Mouse (Mus musculus) right cerebral cortex, postnatal 25 days (tissue): Measurements from ENCODE around the gene Adck2.
A peak's percentile ranks its signal among the peaks of the same experiment; 100 is the strongest.

ENCODE experiments used
- DNase-seq: peaks from one replicate; pipeline ENCODE4 v3.0.0; 2022

Gene Adck2

DNA sequence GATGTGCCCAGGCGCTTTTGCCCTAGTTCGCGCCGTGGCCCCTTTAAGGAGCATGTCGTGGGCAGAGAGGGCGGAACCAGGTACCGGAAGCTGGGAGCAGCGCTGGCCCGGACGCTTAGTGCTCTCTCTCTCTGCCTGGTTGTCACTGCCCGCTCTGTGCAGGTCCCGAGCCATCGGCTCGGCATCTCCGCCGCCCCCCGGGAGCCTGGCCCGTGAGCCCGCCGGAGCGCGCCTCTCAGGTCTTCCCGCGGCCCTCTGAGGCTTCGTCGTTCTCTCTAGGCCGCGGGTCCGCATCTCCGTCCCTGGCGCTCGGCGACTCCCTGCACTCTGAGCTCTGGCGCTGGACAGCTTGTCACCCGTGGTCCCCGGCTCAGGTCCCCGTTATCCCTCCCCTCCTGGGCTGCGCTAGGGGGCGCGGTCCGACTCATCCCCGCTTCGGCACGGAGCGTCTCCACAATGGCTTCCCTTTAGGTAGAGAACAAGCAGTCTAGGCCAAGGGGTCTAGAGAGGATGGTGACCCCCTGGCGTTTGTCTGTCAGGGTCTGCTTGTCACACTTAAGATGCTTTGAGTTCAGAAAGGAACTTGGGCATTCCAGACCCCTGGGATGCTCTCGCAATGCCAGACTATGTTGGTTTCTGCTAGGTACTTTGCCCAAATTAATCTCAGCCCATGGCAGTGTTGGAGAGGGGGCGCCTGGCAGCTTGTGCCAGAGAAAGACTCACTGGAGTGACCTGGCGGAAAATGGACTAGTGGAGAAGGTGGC, at the start of gene Adck2:
TSS of gene Adck2 (plus strand) at position 83 of the 764 bp plus-strand sequence.
- peak; percentile 81 for DNase-seq

DNA sequence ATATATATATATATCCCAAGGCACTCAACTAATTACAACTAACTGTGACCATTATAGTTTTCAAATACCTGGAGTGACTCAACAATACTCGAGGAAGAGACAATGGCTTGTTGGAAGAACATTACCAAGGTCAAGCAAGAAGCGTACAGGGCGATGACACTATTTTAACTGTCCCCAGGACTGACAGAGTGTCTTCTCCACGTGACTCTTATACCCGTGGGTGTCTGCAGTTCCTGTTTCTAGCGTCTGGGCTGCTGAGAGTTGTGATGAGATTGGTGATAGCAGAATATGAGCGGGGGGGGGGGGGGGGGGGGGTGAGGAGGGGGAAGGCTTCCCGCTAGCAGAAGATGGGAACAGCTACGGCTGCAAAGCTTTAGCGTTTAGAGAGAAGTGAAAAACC, 46.9 kb upstream of the Adck2 start:
- no peak for DNase-seq

DNA sequence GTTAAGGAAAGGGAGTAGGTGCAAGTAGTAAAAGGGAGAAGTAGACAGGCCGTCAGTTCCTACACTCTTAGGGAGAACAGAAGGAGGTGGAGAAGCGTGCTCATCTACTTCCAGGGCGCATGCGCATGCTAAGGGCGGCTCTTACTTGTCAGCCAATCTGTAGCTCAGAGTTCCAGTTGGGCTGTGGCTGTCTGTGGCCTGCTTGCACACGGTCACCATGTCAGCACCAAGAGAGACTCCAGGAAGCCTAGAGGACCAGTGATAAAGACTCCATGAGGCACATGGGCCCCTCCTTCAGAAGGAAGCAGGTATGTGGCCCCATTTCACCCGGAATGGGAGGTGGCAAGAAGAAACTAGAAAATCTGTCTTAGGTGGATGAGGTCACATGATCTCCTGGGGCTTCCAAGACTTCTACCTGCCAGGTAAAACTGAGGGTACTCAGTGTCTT, 46.3 kb upstream of the Adck2 start:
- no peak for DNase-seq

DNA sequence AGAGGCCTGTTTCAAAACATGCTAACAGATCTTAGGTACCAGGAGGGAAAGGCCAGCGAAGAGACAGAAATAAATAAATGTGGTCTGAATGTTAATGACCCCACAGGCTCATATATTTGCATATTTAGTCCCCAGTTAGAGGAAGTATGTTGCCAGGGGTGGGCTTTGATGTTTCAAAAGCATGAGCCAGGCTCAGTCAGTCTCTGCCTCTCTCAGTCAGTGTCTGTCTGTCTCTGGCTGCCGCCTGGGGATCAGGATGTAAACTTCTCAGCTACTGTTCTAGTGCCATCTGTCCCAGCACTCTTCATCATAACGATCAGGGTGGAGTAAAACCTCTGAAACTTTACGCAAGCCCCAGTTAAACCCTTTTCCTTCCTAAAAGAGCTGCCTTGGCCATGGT, 45.9 kb upstream of the Adck2 start:
- DNase-seq: no peak

DNA sequence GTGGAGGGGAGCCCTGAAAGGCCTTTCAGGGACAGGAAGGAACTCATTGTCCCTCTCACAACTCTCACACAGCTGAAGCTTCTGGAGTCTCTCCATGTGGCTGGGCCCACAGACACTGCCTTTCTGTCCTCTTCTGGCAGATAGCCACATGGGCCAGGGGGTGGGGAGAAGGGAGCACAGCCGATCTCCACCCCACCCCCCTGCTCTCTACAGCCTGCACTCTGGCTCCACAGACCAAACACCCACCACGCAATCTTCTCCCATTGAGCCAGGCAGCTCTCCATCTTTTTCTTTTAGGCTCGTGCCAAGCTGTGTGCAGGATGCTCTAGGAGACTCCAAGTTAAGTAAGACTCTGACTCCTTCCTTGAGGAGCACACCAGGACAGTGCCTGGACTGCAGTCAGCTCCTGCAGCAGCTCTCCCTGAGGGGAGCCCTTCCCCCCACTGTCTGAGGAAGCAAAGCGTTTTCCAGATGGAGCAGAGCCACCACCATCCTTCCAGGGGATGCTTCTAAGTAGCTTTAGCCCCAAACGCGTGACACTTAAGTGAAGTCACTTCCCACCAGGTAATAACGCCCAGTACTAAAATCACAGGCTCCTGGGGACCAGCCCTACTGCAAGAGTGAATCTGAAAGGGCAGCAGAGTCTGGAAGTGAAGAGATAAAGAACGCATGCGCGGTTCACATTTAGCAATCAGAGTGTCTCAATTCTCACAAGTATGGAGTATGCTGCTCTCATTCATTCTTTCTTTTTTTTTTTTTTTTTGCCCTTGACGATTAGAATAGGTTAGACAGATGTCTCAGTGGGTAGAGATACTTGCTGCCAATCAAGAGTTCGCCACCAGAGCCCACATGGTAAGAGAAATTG, 44.8 kb upstream of the Adck2 start:
- peak; percentile 68 for DNase-seq

DNA sequence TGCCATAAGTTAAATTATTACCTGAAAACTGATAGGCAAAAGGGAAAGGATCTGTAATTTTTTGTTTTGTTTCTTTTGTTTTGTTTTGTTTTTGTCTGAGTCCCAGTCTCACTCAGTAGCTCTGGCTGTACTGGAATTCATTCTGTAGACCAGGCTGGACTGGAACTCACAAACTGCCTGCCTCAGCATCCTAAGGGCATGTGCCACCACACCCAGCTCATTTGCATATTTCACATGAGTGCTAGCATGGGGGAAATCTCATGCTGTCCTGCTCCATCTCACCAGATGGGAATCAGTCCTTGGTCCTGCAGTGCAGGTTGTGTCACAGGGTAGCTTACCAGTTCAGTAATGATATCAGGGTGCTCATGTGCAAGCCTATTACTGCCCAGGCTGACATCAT, 38.7 kb upstream of the Adck2 start:
- no peak for DNase-seq

DNA sequence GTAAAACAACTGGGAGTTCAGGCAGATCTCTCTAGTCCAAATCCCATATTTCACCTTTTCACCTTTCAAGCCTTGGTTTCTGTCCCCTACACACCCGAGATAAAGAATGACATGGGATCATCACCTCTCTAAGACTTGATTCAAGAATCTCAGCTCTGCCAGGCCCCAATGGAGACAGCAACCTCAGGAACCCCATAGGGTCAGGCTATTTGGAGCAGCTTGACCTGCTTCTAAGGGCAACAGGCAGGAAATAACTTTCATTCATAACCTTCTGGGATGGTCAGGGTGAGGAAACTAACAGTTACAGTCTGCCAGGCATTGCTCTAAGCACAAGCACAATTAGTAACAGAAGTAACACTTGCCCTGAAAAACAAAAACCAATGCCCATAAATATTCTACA, 37.1 kb upstream of the Adck2 start:
- no peak for DNase-seq

DNA sequence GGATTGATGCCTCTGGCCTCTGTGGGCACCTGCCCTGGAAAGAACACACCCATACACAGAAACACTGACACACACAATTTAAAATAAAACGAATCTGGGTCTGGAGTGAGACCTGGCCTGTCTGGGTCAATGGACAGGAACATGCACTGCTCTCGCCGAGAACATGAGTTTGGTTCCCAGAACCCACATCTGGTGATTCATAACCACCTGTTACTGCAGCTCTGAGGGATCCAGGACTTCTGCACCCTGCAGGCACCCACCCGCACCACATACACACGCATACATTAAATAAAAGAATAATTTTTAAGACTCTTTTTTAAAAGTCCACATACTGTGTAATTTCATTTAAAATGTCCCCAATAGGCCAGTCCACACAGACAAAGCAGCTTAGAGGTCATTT, 36.4 kb upstream of the Adck2 start:
- DNase-seq: no peak

DNA sequence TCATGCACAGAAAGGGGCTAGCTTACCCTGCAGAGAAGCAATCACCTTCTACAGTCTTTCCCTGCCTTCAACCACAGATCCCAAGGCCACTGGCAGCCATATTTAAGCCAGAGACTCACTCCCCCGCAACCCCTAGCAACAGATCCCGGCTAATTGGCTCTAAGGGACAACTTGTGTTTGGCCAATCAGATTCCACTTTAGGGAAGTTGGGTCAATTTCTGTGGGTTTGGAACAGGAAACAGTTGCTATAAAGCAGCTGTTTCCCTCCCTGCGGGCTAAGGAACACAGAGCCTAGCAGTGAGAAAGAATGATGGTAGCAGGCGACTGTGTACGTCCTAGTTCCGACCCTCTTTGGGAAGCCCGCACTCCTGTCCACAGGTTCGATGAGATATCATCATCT, 35.4 kb upstream of the Adck2 start:
- no peak for DNase-seq

DNA sequence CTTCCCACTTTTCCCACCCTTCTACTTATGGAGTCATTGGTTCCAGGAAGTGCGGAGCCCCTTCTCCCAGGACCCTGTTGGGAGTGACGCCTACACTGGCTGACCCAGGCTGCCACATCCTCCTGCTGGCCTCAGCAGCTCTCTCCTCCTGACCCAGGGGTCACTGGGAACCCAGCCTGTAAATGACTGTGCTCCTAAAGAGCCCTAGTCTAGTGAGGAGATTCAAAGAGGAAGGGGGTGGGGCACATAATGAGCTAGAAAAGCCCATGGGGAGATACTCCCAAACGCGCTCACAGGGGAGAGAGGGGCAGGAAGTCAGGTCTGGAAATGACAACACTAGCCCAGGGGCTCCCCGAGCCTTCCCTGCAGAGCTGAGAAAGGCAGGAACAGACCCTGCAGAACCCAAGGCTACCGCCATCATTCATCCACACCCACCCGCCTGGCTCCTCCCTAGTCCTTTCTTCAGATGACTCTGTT, 34.0 kb upstream of the Adck2 start:
- DNase-seq: no peak

DNA sequence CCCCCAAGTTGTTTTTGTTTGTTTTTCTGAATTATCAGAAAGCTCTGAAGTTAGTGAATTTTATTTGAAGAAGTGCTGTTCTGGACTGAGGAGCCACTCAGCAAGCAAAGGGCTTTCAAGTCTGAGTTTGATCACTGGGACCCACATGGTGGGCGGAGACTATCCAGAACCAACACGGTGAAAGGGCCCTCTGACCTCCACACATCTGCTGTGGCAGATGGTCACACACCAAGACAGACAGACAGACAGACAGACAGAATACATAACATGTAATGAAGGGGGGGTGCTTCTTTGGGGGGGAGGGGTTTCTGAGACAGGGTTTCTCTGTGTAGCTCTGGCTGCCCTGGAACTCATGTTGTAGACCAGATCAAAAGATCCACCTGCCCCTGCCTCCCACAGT, 33.1 kb upstream of the Adck2 start:
- DNase-seq: no peak

DNA sequence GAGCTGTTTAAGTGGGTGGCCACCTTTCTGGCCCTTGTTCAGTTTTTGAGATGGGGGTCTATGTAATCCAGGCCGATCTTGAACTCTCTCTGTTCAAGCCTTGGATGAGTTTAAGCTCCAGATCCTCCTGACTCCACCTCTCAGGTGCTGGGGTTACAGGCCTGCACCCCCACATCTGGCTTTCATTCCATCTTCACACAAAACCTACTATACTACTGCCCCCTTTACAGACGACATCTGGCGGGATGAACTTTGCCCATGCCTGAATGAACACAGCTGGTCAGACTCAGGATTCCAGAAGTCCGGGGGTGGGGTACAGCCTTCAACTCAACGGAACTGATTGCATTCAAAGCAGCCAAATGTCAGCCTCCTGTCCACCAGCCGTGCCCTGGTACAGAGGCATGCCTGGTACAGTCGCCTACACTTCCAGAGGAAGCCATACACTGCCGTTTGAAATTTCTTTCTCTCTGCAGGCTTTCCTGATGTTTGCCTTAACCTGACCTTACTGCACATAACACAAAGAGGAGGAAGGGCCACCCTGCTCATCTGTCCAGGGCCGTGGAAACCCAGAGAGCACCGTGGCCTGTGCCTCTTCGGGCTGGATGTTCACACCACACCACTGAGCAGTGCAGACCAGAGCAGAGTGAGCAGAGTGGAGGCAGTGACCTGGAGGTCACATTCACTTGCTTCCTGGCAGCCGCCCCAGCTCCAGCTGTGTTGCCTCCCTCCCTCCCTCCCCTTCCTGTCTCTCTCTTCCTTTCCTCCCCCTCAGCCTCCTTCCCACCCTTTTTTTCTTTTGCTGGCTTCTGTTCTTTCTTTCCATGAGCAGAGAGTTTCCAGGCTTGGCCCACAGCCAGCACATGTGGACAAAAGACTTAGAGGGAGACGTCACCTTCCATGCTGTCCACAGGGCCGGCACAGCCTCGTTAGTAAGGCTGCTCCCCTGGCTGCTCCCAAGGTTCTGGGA, 30.8 kb upstream of the Adck2 start:
- DNase-seq: no peak

DNA sequence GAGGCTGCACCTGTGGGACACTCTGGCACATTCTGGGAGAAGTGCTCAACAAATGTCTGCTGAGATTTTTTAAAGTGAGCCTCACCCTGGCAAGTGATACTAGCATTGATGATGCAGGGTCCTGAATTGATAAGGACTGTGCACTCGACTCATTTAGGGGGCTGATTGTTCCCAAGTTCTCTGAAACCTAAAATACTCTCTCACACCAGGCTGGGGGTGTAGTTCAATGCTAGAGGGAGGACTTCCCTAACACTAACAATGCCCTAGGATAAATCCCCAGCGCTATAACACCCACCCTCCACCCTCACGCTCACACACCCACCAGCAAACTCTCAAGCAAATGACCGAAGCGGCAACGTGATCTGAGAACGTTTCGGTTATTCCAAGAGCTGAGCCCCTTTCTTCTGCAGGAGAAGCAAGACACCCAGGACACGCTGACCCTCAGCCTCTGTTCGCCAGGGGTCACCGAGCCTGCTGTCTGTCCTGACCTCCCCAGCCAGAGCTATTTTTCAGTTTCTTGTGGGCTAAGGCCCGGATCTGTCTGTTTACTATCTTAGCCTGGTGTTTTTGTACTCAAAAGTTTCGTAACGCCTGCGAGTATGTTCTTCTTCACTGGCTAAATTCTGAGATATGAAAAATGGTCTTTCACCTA, 29.8 kb upstream of the Adck2 start:
- DNase-seq: no peak

DNA sequence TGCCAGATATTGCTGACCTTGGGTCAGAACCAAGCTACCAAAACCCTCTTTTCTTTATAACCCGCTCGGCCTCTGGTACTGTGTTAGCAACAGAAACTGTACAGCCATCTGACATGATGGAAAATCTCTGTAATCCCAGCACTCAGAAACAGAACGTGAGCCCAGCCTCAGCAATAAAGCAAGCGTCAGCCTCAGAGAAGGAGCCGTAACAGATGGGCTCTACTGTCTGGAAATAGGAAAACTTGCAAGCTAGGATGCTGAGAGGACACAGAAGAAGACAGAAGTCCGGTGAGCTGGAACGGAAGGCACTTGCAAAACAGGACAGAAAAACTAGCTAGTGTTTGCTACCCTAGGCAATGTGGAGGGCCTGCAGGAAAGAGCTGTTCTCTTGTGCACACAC, 28.2 kb upstream of the Adck2 start:
- DNase-seq: no peak

DNA sequence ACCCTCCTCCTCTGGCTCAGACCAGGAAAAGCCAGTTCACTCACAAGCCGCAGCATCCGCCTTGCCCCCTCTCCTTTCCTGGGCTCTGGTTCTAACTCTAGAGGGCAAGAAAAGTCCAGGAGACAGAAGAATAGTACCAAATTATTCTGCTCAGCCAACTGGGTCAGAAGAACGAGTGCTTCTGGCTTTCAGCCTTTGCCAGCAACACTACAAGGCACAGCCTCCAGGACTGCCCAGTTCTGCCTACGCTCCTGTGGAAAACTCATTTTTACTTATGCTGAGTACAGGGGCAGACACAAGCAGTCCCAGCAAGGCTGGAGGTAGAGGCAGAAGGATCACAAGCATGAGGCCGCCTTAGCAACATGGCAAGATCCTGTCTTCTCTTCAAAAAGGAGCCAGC, 25.6 kb upstream of the Adck2 start:
- DNase-seq: no peak

DNA sequence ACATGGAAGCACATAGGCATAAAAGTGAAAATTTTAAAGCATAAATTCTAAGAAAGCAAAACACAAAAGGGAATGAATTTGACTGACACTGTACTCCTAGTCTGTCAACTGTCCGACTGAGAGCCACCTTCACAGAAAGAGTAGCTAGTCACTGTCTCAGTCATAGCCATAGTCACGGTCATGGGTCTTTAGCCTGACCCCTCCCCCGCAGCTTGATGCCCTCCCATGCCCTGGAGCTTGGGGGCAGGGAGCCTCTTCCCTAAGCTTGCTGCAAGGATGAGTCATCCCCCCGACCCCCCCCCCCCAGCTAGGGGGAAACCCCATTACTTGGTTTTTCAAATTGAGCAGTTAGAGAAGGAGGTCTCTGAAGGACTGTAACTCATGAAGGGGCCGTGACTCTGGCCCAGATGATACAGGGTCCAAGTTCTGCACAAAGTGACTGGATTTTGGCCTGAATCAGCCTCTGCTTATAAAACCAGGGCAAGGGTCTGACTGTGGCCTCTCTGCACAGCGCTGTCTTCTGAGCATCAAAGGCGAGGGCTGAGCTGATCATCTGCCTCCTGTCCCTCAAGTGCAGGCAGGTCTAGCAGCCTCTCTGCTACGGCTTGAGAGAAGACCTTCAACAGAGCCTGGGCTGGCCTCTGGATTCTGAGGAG, 21.6 kb upstream of the Adck2 start:
- DNase-seq: no peak

DNA sequence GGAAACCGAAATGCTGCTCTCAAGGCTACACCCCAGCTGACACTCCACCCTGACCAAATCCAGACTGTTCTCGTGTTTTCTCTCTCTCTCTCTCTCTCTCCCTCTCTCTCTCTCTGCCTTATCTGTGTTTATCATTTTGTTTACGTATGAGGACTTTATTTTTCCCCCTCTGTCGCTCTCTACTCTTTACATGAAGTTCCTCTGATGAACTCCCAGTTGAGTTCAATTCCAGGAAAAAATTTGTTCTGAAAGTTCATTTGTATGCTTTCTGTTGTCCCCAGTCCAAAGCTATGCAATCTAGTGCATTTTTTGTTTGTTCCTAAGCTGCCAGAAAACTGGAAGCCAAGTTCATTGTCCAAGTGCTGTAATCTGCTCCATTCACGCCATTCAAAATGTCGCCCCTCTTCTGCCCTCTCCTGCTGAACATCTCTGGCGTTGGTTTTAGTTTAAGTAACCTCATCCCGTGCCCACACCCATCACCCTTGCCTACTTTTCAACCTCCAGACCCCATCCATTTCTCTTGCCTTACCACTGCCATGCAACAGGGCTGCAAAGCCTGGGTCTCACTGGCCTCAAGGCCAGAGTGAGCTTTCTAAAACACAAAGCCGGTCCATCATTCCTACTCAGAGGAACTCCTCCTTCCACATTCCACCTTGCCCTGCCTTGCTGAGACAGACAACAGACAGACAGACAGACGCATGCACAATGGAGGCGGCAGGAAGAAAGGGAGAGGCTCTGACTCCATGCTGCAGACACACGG, 18.6 kb upstream of the Adck2 start:
- DNase-seq: no peak

DNA sequence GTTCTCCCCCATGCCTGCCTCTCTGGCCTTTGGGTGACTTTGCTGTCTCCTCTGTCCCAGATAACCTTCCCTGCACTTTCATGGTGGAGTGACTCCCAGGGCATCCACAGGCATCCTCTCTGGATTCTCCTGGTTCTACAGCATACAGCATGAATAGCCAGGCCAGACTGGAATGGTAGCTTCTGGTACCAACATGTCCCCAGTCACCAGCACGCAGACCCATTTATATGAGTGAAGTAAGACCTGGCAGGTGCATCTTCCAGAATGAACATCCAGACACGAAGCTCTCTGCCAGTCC, 18.1 kb upstream of the Adck2 start:
- no peak for DNase-seq

DNA sequence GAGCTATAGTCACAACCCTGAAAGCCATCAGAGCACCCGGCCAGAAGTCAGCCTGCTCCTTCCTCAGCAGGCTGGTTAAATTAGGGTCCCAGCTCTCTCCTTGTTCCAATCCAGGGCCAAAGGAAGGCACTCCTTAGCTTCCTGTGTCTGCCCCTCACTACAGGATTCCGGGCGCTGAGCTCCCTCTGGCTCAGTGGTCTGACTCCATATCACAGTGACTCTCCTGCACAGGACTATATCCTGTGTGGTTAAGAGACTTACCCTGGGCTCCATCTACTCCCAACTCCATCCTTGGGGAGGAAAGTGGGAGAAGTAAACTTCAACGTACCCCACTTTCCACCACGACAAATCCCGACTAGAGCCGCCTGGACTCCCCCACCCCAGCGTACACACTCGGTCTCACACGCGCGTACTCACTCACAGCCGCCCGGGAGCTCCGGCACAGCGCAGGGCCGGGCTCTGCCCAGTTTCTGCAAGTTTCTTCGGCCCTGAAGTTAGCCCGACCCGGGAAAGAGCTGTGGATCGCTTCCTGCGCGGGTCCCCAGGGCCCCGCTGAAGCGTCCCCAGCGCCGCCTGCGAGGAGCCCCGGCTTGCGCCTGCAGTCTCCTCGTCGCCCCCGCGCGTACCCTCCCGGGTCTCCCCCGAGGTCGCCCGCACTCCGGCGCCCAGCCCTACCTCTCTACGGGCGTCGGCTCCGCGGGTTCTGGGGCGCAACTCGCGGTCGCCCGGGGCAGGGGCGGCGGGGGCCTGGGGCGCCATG, 16.6 kb upstream of the Adck2 start:
- DNase-seq: peak; percentile 46

DNA sequence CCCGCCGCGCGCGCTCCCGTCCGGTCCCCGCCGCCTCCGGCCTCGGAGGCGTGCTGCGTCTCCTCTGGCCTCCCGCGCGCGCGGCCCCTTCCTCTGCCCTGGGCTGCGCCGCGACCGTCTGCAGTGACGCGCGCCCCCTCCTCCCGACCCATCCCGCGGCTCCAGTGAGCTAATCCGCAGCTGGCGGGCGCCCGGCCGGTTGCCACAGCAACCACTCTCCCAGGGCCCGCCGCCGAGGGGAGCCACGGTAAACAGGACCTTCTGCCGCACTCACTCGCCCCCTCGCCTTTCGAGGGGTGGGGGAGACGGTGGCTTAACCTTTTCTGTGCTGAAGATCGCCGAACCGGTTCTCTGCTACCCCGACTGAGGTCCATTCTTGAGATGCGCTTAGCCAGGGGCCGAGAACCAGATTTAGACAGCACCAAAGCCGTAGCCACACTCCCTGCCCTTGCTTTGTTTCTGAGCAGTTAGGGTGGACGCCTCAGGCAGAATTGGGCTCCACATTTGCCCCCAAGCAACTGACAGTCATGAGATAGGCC, 15.9 kb upstream of the Adck2 start, which contains the start of gene Dennd2a:
TSS of gene Dennd2a (minus strand) at position 145 of the 539 bp plus-strand sequence.
- peak; percentile 86 for DNase-seq
